Mouse (Mus musculus) adipocyte (in vitro differentiated cells): ENCODE measurements around the gene Fam53b.

Experiments
- DNase-seq: peaks from one replicate; pipeline ENCODE4 v3.0.0-alpha.2; 2016; ENCODE audit warnings: low spot score

The Fam53b gene

DNA sequence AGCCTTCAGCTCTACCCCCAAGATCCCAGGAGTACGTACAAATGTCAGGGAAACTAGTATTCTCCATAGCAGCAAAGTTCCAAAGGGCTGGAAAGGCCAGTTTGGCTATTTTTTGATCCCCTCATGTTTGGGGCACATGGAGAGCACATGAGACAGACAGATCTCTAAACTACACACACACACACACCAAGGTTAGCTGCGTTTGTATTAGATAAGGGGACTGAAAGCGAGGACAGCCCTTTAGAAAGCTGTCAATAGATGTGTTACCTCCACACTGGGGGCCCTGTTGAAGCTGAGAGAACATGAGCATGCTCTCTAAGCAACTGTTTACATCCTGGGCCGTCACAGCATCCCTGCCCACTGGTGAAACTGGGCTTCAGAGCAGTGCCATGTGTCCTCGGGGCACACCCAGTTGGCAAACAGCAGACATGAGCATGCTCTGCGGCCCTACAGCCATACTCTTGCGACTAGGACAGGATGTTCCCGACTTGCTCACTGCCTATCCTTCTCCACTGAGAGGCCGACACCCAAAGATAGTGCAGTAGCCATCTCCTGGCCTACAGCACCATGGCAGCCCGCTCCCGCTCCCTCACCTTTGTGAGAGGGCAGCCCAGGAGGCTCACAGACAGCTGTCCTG, 47.3 kb downstream of the Fam53b start:
- DNase-seq: no peak

DNA sequence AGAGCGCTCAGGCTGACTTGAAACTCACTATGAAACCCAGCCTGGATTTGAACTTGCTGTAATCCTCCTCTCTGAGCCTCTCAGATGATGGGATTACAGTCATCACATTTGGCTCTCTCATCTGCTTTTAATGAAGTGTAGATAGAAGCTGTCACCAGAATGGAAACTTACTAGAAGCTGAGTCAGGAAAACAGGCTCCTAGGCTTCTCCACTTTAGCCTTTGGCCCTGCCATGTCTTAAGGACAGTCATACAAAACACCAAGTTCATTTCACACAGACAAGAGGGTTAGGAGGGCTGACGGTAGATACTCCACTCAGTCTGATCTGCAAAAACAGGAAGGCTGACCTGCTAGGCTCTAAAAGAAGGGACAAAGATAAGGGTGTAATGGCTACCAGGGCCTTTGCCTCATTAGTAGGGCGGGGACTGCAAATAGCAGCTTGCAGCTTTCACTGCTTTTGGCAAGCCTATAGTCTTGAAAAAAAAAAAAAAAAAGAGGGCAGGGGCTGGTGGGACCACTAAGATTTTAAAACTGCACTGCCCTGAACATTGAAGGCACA, 48.0 kb downstream of the Fam53b start:
- DNase-seq: no peak

- no peak for DNase-seq
Observed at GRCm38 (mm10) chr7:132764896-132765491, 48.7 kb downstream of the Fam53b start.

DNA sequence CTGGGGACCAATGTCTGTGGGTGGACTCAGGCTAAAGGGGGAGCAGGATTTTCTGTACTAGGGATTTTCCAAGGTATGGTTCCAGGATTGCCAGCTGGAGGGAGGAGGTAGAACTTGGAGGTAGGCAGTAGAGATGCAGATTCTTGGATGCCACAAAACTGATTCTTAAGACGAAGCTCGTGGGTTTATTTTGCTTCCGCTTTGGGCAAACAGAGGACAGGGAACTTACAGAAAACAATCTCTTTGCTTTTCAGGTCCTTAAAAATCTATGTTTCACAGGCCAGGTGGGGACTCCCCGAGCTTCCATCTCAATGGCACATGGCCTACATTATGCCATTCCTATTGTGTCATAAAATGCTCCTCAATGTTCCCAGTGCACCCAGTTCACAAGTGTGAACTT, 49.4 kb downstream of the Fam53b start:
- no peak for DNase-seq

DNA sequence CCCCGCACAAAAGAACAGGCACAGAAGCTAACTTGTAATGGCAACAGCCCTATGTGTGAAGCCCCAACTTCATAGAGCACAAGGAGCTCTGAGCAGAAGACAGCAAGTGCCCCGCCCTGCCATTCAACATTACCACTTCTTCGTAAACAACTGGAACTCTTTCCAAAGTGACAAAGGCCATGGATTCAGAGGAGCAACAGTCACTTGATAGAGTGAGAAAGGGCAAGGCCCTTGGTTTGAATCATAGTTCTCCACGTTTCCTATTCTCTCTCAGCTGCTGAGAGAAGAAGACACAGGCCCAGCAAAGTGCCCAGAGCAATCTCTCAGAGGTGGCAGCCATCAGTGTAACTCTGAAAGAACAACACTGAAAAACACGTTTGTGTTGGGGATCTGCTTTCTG, 49.8 kb downstream of the Fam53b start:
- DNase-seq: no peak

- no peak for DNase-seq
Observed at GRCm38 (mm10) chr7:132763351-132763750, 50.3 kb downstream of the Fam53b start.

- DNase-seq: no peak
Observed at GRCm38 (mm10) chr7:132761409-132761808, 52.3 kb downstream of the Fam53b start.

- DNase-seq: no peak
Observed at GRCm38 (mm10) chr7:132760589-132761180, 53.0 kb downstream of the Fam53b start.

GRCm38 (mm10) chr7:132759926-132760325, 53.8 kb downstream of the Fam53b start:
- no peak for DNase-seq

DNA sequence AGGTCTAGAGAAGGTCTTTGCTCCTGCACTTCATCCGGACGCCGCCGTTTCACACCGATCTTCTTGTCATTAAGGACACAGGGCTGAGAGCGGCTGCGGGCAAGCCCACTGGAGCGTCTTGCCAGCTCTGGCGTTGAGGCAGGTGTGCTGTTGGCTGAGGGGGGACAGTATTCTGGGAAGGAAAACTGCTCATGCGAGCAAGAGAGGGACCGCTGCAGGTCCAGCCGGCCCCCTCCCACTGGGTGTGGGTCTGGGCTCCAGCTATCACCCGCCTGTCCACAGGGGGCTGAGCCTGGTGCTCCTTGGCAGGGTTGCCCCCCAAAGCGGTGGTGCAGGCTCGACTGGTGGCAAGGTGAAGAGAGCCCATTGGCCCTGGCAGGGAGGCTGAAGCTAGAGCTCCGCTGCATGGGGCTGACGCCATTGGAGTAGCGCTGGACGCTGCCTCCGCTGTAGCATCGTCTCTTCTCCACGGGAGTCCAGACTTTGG, 54.2 kb downstream of the Fam53b start:
- DNase-seq: no peak

GRCm38 (mm10) chr7:132758875-132759274, 54.8 kb downstream of the Fam53b start:
- DNase-seq: no peak

- no peak for DNase-seq
Observed at GRCm38 (mm10) chr7:132756325-132756724, 57.4 kb downstream of the Fam53b start.

GRCm38 (mm10) chr7:132754389-132754750, 59.3 kb downstream of the Fam53b start:
- peak; percentile 50 for DNase-seq

DNA sequence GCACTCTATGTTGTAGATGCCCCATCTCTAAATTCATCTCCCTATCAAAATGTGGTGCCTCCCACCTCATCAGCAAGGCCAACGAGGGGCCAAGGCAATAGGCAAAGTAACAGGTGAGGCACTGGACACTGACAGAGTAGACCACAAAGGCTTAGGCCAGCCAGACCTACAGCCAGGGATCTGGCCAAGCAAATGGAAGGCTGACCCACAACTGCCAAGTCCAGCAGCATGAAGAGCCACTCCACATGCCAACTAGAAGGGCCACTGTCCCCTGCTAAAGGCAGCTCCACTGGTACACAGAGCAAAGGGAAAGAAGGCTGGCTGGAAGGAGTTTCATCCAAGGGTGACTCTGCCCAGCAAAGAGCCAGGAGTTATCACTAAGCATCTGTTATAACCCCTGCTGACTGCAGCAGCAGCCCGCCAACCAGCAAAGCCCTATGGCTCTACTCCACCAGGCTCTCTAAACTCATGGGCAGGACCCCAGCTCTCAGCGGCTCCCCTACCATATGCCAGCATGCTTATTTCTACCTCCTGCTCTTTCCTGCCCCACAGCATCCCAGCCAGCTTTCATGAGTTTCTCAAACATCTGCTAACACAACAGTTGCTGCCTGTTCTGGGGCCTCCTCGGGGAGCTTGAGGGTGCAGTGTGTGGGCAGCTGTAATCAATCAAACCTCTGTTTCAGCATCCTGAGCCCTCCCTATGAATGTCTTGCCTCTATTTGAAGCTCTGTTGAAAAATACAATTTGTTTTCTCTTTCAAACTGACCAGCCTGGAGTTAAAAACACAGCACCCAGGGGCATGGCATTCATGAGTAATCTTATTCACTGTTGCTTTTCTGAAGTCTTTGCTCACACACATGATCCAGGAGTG, 59.9 kb downstream of the Fam53b start:
- peak; percentile 26 for DNase-seq

- DNase-seq: peak; percentile 64
Observed at GRCm38 (mm10) chr7:132751716-132752115, 62.0 kb downstream of the Fam53b start.

- DNase-seq: no peak
Observed at GRCm38 (mm10) chr7:132749504-132749903, 64.2 kb downstream of the Fam53b start.

DNA sequence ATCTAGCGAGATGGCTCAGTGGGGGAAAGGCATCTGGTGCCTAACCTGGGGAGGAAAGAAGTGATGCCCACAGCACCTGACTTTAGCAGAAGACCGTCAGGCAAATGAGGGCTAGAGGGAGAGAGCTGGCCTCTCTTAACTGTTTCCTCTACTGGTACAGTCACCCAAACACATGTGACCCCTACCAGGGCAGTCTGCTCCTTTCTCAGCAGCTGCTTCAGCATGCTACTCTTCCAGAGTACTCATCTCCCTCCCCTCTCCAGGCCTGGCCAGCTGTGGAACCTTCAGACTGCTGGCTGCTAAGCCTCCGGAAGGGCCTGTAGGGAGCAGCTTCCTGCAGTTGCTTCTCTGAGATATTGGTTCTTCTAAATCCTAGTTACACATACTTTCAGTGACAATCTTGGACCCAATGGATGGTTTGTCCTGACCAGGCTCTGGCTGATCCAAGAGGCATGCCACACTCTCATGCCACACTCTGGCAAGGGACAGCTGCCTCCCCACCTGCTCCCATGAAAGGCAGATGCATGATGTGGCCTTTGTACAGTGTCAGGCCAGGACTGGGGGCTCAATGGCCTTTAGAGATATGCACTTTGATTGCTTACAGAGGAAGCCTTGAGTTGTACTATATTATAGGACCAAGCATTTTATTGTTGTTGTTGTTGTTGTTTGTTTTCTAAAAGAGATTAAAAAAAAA, 65.5 kb downstream of the Fam53b start:
- no peak for DNase-seq

- no peak for DNase-seq
Observed at GRCm38 (mm10) chr7:132747096-132747495, 66.6 kb downstream of the Fam53b start.

GRCm38 (mm10) chr7:132742912-132743311, 70.8 kb downstream of the Fam53b start:
- no peak for DNase-seq

- no peak for DNase-seq
Observed at GRCm38 (mm10) chr7:132739829-132740228, 73.9 kb downstream of the Fam53b start.

DNA sequence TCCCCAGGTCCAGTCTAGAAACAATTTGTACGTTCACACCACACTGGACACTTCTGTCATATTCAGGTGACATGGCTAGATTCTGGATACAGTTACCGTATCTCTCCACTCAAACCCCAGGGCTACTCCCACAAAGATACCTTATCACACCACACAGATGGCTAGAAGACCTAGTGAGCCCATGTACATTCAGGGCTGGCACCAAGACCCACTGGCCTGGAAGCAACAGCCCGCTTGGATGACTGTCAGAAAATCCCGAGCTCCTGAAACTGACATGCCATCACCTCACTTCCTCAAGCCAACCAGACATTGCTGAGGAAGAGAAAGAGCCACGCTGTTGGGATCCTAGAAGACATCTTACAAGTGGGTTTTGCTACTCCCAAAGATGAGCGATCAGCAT, 74.8 kb downstream of the Fam53b start:
- no peak for DNase-seq
